Mouse (Mus musculus) brown adipose tissue, adult 24 weeks (tissue): ENCODE results near the gene Lcp1. TPM values are rescaled to one million over a fixed set of nuclear protein-coding genes. Genes with fewer than 3 reads are reported as not detected.

Source experiments
- H3K27ac ChIP-seq: fragments of 200-500 bp; replicated peaks from 2 replicates; pipeline ENCODE4 v1.5.1; 2012; ENCODE audit warnings: low read depth, mild to moderate bottlenecking, low read length
- H3K4me1 ChIP-seq: fragments of 200-500 bp; 2 replicates; pipeline ENCODE4 v1.6.1; 2012; ENCODE audit warnings: low read length, mixed read lengths; ENCODE audit not compliant: control insufficient read depth, insufficient read depth, insufficient read length
- H3K4me3 ChIP-seq: fragments of 200-500 bp; 2 replicates; pipeline ENCODE4 v1.5.1; 2012; ENCODE audit warnings: low read depth, mild to moderate bottlenecking, low read length, moderate library complexity; ENCODE audit not compliant: insufficient read depth
- polyA plus RNA-seq: library from polyadenylated mRNA; stranded (reverse); fragments of >200 nt; gene quantifications from 2 replicates; pipeline ENCODE4 v1.2.4, GENCODE M21; 2012; ENCODE audit not compliant: missing spikeins, insufficient read depth, insufficient read length

Lcp1 gene
- polyA plus RNA-seq, 1 experiment = 14.5 TPM

DNA sequence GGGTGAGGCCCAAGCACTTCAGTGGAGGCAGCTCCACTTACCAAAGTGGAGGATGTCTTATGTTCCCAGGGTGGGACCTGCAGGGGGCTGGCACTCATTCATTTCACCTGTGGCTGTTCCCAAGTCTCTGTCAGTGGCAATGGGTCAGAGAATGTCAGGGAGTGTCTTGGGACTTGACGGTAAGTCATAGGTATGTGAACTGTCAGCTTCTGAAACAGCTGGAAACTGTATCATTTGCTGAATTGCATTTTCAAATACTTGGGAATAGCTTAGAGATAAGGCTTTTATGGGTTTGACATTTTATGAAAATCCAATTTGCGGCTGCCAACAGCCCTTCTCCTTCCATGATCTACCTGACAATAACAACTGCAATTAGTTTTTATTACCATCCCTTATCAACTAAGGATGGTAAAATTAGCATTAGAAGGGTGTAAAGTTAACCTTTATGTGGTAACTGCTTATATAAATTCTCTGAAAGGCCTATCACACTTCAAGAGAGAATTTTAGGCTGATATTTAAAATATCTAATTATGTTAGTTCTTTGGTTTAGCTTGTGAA is 34.8 kb downstream of the Lcp1 start:
- peak overlapping the region; percentile 11; the same call in 1 of the 2 replicates for H3K27ac ChIP-seq
- no peak overlapping the region for H3K4me3 ChIP-seq
- no peaks in the 10 kb centered on the region for H3K4me1 ChIP-seq

DNA sequence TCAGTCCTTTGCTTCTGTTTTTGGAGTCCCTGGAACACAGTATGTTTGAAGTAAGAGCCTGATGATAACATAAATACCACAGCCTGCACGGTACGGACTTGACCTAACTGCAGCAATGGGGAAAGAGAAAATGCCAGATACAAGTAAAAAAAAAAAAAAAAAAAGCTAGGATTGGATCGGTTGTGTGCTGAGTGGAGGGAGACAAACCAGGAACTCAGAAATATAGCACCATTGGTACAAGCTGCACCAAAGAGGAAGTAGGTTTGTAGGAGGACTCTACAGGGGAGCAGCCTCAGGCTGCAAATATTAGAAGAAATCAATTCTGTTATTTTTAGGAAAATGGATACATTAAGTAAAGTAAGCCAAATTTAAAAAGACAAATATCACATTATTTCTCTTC is 37.6 kb downstream of the Lcp1 start:
- Histone ChIP-seq H3K4me3 (no peak overlapping the region), H3K4me1 (no peaks in the 10 kb centered on the region), H3K27ac (no peak overlapping the region; the same call in 1 of the 2 replicates)

DNA sequence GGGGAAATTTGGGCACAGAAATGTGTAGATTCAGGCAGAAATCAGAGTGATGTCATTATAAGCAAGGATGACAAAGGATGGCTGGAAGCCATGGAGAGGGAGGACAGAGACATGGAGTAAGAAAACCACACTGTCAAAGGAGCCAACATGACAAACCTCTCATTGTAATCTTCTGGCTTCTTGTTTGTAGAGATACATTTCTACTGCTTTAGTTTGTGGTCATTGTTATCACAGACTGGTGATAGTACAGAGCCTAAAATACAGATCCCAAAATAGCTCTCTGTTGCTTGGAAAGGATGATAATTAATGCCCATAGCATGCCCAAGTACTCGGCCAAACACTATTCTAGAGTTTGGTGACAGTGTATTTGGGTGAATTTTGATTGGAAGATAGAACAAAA is 39.6 kb downstream of the Lcp1 start:
- H3K4me3 ChIP-seq = no peak overlapping the region
- H3K4me1 ChIP-seq = no peaks in the 10 kb centered on the region
- no peak overlapping the region for H3K27ac ChIP-seq

DNA sequence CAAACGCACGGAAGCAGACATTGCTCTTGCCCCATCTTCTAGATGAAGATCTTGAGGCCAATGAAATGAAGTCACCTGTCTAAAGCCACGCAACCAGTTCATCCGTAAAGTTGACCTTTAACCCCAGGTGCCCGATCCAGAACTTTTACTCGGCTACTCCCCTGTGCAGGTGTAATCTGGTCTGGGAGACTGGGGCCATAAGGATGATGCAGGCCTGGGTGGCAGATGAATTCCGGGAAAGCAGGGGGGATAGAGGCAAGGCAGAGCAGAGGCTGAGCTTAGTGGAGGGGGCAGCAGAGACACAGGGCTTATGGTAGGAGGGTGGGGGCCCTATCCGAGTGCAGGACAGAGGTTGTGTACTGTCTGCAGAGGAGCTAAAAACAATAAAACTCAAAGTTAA is 43.4 kb downstream of the Lcp1 start:
- Histone ChIP-seq H3K4me1 (no peaks in the 10 kb centered on the region), H3K27ac (peak overlapping the region; percentile 63; the same call in 1 of the 2 replicates), H3K4me3 (no peak overlapping the region)

DNA sequence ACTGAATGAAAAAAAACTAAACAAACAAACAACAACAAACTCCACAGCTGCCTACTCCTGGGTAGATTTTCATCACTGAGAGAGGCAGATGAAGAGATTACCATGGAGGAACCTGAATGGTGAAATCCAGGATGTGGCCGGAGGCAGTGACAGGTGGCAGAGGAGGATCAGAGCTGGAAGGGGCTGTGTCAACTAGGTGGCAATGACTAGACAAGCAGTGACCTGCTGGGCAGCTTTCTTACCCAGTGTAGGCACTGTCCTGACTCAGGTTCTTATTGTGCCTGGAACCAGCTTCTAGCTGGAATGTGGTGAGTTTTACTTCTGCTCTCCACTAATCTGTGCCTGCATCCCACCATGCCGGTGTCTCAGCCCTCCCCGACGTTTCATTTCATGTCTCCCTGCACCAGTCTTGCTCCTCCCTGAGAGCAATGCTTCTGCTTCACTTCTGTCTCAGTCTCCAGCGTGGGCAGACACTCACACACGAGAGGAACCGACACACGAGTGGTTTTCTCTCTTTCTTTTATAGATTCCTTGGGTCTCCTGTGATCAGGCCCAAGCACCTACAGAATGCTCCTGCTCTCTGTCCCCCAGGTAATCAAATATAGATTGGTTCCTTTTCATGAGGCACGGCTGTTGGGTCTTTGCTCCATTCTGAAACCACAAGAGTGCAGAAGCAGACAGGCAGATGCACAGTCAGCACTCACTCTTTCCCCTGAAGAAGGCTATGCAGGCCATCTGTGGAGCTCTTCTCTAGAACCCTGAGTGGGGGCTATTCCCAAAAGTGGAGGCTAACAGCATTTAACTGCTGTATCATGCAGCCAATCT is 44.0 kb downstream of the Lcp1 start:
- Histone ChIP-seq H3K27ac (peak overlapping the region; percentile 63), H3K4me1 (no peaks in the 10 kb centered on the region), H3K4me3 (no peak overlapping the region)

DNA sequence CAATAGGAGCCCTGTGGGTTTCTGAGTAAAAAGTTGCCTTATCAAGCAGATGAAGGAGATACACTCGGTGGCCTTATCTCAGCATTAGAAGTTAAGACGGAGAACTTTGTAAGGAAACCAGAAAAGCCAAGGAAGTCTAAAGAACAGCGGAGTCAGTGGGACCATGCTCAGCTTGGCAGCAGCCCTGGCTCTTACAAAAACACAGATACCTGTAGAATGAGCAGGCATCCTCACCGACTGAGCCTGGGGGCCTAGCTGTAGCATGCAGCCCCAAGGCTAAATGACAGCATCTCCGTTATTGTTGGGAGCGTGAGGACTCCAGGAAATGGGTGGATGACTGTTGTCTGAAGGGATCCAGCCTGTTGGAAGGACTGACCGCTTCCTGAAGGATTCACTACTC is 44.9 kb downstream of the Lcp1 start:
- Histone ChIP-seq H3K4me1 (no peaks in the 10 kb centered on the region), H3K27ac (peak overlapping the region; percentile 43), H3K4me3 (no peak overlapping the region)

DNA sequence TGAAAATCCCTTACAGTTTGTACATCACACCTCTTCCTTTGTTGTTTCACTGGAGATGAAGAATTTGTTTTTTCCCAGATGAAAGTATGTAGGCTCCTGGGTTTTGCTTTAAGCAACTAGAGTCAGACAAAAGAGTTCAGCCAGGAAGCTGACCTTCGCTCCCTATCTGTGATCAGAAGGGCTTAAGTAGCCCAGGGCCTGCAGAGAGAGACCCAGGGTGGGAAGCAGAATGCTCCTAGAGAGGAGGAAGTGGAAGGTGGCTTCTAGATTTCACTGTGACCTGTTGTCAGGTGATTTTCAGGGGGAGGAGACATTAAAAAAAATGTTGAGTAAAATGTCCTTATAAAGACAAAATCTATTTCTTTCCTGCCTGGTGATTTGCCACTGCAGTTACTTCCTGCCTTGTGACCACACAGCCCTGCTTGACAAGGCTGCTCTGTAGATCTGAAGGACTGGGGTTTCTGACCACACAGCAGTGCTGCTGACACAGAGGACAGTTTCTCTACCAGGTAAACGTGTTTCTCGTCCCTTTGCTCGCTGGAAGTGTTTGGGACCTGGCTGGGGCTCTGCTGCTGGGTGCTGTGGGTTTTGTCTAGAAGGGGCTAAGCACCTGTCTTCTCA is 45.6 kb downstream of the Lcp1 start:
- Histone ChIP-seq H3K4me3 (peak overlapping the region; percentile 49), H3K4me1 (no peaks in the 10 kb centered on the region), H3K27ac (peak overlapping the region; percentile 80)

DNA sequence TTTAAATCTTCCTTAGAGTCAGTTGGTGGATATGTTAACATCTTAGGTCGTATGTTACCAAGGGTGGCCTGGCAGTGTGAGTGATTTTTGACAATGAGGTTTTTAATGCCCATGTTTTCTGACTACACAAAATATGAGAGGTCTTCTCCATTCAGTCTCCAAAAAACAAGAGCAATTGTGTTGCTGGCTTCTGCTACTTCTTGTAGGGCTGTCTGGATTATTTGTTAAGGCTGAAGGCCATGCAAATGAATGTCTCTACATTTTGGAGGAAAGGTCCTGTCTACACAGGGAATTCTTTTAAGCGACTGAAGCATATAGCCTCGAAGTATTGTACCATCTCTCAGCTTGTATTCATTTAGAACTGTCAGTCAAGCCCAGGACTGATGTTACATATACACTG is 46.5 kb downstream of the Lcp1 start:
- Histone ChIP-seq H3K4me1 (no peaks in the 10 kb centered on the region), H3K27ac (peak overlapping the region; percentile 54), H3K4me3 (peak overlapping the region; percentile 35)

DNA sequence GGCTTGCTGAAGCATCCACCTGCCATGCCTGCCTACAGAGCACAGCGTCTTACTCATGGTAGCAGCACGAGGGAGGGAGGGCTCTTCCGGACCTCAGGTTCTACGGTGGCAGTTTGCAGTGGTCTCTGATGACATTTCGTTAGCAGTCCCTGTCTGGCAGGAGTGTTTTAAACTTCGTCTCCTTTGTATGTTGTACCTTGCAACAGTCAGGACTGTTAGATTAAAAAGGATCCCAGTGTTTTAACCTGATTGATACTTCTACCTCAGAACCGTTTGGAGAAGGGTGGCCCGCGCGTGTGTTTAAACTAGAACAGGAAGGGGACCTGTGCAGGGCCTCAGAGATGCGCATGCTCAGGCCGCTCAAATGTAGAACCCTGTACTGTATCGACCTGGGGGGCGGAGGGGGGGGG is 47.5 kb downstream of the Lcp1 start:
- Histone ChIP-seq H3K27ac (peak overlapping the region; percentile 75), H3K4me1 (no peaks in the 10 kb centered on the region), H3K4me3 (peak overlapping the region; percentile 56)

DNA sequence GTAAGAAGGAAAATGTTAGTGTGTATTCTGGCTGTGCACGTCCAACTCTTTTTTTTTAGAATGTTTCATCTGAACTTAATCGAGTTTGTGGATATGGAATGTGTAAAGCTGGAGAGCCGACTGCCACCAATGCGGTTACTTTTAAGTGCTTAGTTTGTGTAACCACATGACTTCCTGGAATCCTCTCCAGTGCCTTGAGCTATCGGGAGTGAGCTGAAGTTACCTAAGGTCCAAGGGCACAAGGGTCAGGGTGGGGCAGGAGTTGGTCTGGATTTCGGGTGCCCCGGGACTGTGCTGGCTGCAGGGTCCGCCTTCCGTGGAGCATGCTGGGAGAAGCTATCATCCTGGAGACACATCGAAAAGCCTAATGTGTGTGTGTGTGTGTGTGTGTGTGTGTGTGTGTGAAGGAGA is 47.9 kb downstream of the Lcp1 start:
- Histone ChIP-seq H3K4me3 (peak overlapping the region; percentile 56), H3K27ac (peak overlapping the region; percentile 80)

DNA sequence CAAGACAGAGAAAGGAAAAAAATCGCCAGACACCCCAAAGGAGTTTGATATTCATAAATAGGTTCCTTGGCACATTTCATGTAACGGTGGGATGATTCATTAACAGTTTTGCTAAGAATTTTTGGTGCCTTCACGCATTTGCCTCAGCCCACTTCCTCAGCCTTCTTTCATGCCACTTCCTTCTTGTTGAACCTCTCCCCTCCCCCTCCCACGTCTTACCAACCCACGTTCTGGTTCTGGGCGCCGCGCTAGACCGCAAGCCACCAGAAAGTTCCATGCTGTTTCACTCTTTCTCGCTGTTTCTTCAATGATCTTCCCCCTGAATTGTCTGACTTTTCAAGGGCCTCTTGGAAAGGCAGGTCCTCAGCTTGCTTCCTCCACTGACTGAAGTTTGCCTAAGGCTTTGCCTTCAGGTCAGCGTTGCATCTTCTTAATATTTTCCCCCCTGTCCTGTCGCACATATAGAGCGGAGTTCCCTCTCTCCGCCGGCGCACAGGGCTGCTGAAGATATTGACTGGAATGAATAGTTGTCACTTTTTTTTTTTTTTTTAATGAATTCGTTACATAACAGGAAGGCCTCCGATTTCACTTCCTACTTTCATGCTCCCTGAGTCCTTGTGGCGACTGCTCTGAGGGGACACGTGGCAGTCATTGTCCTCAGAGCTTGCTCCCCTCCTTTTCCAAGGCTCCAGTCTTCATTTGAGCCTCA is 48.5 kb downstream of the Lcp1 start:
- Histone ChIP-seq H3K4me3 (peak overlapping the region; percentile 56), H3K27ac (peak overlapping the region; percentile 80), H3K4me1 (no peaks in the 10 kb centered on the region)

More for the DNA sequence above, 47.9 kb downstream of the Lcp1 start:
- no peaks in the 10 kb centered on the region for H3K4me1 ChIP-seq

DNA sequence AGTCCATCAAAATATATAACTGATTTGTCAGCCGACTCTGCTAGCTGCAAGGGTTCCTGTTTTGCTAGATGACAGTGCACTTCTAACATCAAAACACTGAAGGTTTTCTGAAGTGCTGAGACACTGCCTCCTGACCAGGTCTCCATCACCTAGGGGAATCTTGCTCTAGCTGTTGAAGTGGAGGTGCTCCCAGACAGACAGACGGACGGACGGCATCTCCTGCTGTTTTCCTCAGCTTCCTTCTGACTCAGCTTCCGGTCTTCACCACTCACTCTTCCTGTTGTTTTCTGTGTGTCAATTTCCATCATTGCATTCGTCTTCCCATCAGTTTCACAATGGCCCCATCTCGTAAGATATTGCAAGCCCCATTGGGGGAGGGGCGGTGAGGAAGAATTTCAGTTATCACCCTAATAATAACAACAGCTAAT is 49.7 kb downstream of the Lcp1 start:
- Histone ChIP-seq H3K27ac (peak overlapping the region; percentile 47), H3K4me3 (no peak overlapping the region), H3K4me1 (no peaks in the 10 kb centered on the region)

DNA sequence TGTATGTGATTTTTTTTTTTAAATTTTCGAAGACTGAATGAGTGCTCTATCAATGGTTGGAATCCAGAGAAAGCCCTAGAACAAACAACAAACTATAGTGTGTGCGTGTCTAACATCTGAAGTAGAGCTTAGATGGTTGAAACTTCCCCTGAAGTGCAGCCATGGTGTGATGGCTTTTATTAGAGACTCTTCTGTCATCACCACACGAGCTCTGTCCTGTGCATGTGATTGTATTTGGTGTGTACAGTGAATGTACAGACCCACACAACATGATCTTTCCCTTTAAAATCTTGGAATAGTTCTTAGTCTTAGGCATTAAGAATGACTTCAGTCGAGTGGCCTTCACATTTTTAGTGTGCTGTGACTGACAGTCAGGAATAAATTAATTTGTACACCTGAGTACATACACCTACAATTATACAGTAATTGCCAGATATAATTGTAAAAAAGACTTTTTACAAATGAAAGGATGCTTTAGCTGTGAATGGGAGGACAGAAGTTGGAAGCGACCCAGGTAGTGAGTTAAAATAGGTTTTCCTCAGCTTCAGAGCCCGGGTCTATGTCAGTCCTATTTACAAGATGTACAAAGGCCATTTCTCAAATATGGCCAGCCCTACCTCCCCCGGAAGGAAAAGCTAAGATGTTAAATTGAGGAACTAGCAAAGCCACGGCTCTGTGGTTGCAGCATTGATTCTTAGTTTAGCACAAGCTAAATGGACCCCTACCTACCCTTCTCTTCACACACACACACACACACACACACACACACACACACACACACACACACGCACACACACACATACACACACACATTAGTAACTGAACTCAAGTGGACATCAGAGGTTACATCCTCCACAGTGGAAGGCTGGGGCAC is 50.4 kb downstream of the Lcp1 start:
- peak overlapping the region; percentile 62 for H3K27ac ChIP-seq
- H3K4me1 ChIP-seq = no peaks in the 10 kb centered on the region
- H3K4me3 ChIP-seq = no peak overlapping the region

DNA sequence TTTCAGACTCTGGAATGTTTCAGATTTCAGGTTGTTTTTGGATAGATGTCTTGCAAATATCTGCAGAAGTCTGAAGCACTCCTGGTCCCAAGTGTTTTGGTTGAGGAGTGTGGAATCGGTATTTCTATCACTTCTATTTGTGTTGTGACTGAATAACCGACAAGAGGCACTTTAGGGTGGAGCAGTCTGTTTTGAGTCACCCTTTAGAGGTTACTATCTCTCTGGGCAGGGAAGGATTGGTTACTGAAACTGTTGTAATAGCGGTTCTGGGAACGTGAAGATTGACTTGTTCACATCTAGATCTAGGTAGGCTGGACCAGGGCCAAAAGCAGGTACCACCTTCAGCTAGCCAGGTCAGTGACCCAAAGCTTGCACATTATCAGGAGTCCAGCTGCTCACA is 51.5 kb downstream of the Lcp1 start:
- no peaks in the 10 kb centered on the region for H3K4me1 ChIP-seq
- H3K27ac ChIP-seq = peak overlapping the region; percentile 50
- H3K4me3 ChIP-seq = no peak overlapping the region
